Comparison of ENCODE assay signal across 14 mouse cellular contexts in the genomic region with DNA sequence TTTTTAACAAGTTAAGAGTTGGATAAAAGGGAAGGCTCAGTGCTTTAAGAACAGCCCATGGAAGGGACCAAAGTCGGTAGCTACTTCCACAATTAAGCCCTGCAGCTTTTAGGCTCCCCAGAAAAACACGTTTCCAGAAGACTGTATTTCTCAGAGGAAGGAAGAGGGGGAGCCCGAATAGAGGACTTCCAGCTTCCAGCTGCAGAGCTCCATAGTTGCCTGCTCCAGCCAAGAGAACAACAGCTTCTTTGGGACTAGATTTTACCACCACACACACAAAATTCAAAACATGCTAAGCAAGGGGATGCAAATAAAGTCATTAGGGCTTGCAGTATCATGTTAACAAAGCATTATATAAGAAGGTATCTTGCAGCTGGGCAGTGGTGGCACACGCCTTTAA.
"Had no signal": no experiment of that assay in that cellular context is flagged by ENCODE, and none has a peak within 500 bp of the region (broad histone marks: within the 10 kb centered on the region; RNA-seq: fewer than 3 reads in every experiment).

No protein-coding gene starts in this region.

- DNase-seq: kidney, adult 9 months; kidney, postnatal 14 days; kidney, postnatal 4 days; lung, adult 2 months; lung, postnatal 14 days; lung, postnatal 4 days; midbrain, embryonic 14.5 days; thymus, adult 18-20 months; thymus, postnatal 36 days had no signal

- H3K4me2 ChIP-seq: limb, embryonic 12.5 days; limb, embryonic 15.5 days; liver, embryonic 12.5 days; liver, embryonic 15.5 days; midbrain, embryonic 11.5 days had no signal

- H3K9ac ChIP-seq: limb, embryonic 12.5 days; limb, embryonic 15.5 days; liver, embryonic 12.5 days; liver, embryonic 15.5 days had no signal

- H3K27ac ChIP-seq: limb, embryonic 12.5 days; limb, embryonic 15.5 days; liver, embryonic 12.5 days; liver, embryonic 15.5 days had no signal

- H3K9me3 ChIP-seq: limb, embryonic 12.5 days; limb, embryonic 15.5 days; liver, embryonic 12.5 days; liver, embryonic 15.5 days had no signal

- H3K4me3 ChIP-seq: limb, embryonic 12.5 days; limb, embryonic 15.5 days; liver, embryonic 12.5 days; liver, embryonic 15.5 days had no signal

- H3K27me3 ChIP-seq: limb, embryonic 12.5 days; limb, embryonic 15.5 days; liver, embryonic 12.5 days; liver, embryonic 15.5 days had no signal

- ATAC-seq: liver, embryonic 12.5 days had no signal
